Mouse (Mus musculus): ENCODE results near the gene Pde10a. TPM values are rescaled to one million over a fixed set of nuclear protein-coding genes. Genes with fewer than 3 reads are reported as not detected.

Gene Pde10a
- polyA plus RNA-seq, 1 experiment from 2014 or later: 1.9 TPM

DNA sequence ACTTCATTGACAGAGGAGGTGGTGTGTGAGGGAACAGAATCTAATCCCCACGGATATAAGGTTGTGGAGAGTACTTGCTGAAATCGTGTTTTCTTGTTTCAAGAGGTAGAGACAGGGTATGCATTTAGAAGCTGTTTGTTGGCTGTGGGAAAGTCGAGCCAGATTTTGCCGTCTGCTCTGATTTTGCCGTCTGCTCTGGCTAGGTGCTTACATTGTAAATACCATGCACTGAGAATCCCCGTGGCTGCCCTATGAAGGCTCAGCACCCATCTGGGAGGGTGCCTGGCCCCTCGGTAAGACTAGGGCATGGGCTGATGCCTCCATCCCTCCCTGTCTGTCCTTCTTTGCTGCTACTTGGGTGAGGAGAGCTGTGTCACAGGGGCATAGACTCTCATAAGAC is 298.4 kb downstream of the Pde10a start:
- no peak for ATAC-seq (replicated peaks; ENCODE audit: extremely low read depth, insufficient read depth, low FRiP score)
- Histone ChIP-seq H3K4me2 (ENCODE audit: low read depth, low read length) (no peak overlapping the region), H3K9ac (ENCODE audit: low read length) (no peak overlapping the region), H3K27me3 (ENCODE audit: control insufficient read depth, insufficient read depth, low read length) (peaks cover 5% of the 10 kb centered on the region; the same call in 1 of the 2 replicates), H3K36me3 (ENCODE audit: control insufficient read depth, insufficient read depth) (no peaks in the 10 kb centered on the region), H3K9me3 (replicated peaks; ENCODE audit: control insufficient read depth, low read length) (no peaks in the 10 kb centered on the region), H3K27ac (ENCODE audit: low read length) (no peak overlapping the region), H3K4me3 (ENCODE audit: low read length) (no peak overlapping the region), H3K4me1 (ENCODE audit: control insufficient read depth, insufficient read depth, low read length) (no peaks in the 10 kb centered on the region)
- 68% methylated on average over 7 of the region's 7 CpGs for WGBS

- WGBS: 78% methylated on average over 9 of the region's 9 CpGs
- ATAC-seq (replicated peaks; ENCODE audit: extremely low read depth, insufficient read depth, low FRiP score): no peak
- Histone ChIP-seq H3K27ac (ENCODE audit: low read length) (no peak overlapping the region), H3K36me3 (ENCODE audit: control insufficient read depth, insufficient read depth) (no peaks in the 10 kb centered on the region), H3K27me3 (ENCODE audit: control insufficient read depth, insufficient read depth, low read length) (peaks cover 5% of the 10 kb centered on the region; the same call in 1 of the 2 replicates), H3K9ac (ENCODE audit: low read length) (no peak overlapping the region), H3K9me3 (replicated peaks; ENCODE audit: control insufficient read depth, low read length) (no peaks in the 10 kb centered on the region), H3K4me3 (ENCODE audit: low read length) (no peak overlapping the region), H3K4me1 (ENCODE audit: control insufficient read depth, insufficient read depth, low read length) (no peaks in the 10 kb centered on the region), H3K4me2 (ENCODE audit: low read depth, low read length) (no peak overlapping the region)
Measured at GRCm38 (mm10) chr17:8827204-8827603, 302.0 kb downstream of the Pde10a start.

DNA sequence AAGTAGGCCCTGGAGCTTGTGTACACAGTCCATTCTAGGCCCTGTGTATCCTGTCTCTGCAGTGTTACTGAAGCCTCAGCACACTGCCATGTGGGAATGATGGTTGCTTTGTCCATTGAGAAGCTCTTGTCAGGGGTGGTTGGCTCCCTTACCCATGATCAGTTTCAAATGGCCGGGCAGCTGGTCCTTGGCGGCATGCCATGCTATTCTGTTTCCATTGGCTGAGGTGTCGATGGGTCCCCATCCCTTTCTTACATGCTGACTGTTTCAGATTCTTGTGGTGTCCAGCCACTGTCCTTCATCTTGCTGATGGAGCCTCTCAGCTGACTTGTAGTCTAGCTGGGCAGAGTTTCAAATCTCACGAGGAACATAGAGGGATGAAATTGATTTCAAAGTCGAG is 305.8 kb downstream of the Pde10a start:
- ATAC-seq (replicated peaks; ENCODE audit: extremely low read depth, insufficient read depth, low FRiP score): no peak
- no peak overlapping the region for H3K4me3 ChIP-seq (ENCODE audit: low read length)
- no peak overlapping the region for H3K9ac ChIP-seq (ENCODE audit: low read length)
- H3K4me1 ChIP-seq (ENCODE audit: control insufficient read depth, insufficient read depth, low read length): no peaks in the 10 kb centered on the region
- no peaks in the 10 kb centered on the region for H3K36me3 ChIP-seq (ENCODE audit: control insufficient read depth, insufficient read depth)
- no peak overlapping the region for H3K27ac ChIP-seq (ENCODE audit: low read length)
- no peak overlapping the region for H3K4me2 ChIP-seq (ENCODE audit: low read depth, low read length)
- no peaks in the 10 kb centered on the region for H3K9me3 ChIP-seq (replicated peaks; ENCODE audit: control insufficient read depth, low read length)
- WGBS: 71% methylated on average over 5 of the region's 5 CpGs
- H3K27me3 ChIP-seq (ENCODE audit: control insufficient read depth, insufficient read depth, low read length): no peaks in the 10 kb centered on the region

DNA sequence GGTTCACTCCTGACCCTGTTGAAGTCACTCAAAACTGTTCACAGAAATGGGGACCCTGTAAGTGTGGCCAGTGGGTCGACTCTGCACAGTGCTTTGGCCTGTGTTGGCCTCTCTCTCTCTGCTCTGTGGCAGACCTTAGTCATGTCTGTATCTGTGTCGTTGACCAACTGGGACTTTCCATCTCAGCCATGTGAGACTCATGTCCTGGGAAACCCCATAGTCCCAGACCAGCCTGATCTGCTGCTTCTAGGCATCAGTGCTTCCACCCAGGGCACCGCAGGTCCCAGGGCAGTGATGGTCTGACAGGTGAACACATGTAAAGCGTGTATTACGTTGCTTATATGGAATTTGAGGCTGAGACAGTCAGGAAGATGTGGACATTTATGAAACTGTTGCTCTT is 311.1 kb downstream of the Pde10a start:
- H3K9ac ChIP-seq (ENCODE audit: low read length): no peak overlapping the region
- H3K4me3 ChIP-seq (ENCODE audit: low read length): no peak overlapping the region
- 0 out of 2 replicates have a peak, but pooled peaks cover 3% of the 10 kb centered on the region for H3K4me1 ChIP-seq (ENCODE audit: control insufficient read depth, insufficient read depth, low read length)
- no peaks in the 10 kb centered on the region for H3K27me3 ChIP-seq (ENCODE audit: control insufficient read depth, insufficient read depth, low read length)
- WGBS: 85% methylated on average over 5 of the region's 5 CpGs
- H3K27ac ChIP-seq (ENCODE audit: low read length): no peak overlapping the region
- no peaks in the 10 kb centered on the region for H3K9me3 ChIP-seq (replicated peaks; ENCODE audit: control insufficient read depth, low read length)
- H3K36me3 ChIP-seq (ENCODE audit: control insufficient read depth, insufficient read depth): no peaks in the 10 kb centered on the region
- no peak overlapping the region for H3K4me2 ChIP-seq (ENCODE audit: low read depth, low read length)
- no peak for ATAC-seq (replicated peaks; ENCODE audit: extremely low read depth, insufficient read depth, low FRiP score)

GRCm38 (mm10) chr17:8838252-8838651 is 313.1 kb downstream of the Pde10a start:
- H3K27ac ChIP-seq (ENCODE audit: low read length): no peak overlapping the region
- no peak overlapping the region for H3K4me2 ChIP-seq (ENCODE audit: low read depth, low read length)
- no peaks in the 10 kb centered on the region for H3K27me3 ChIP-seq (ENCODE audit: control insufficient read depth, insufficient read depth, low read length)
- H3K36me3 ChIP-seq (ENCODE audit: control insufficient read depth, insufficient read depth): no peaks in the 10 kb centered on the region
- H3K4me1 ChIP-seq (ENCODE audit: control insufficient read depth, insufficient read depth, low read length): peaks cover 9% of the 10 kb centered on the region; the same call in 1 of the 2 replicates
- H3K4me3 ChIP-seq (ENCODE audit: low read length): no peak overlapping the region
- no peak for ATAC-seq (replicated peaks; ENCODE audit: extremely low read depth, insufficient read depth, low FRiP score)
- no peaks in the 10 kb centered on the region for H3K9me3 ChIP-seq (replicated peaks; ENCODE audit: control insufficient read depth, low read length)
- H3K9ac ChIP-seq (ENCODE audit: low read length): no peak overlapping the region
- WGBS: 43% methylated on average over 8 of the region's 8 CpGs

GRCm38 (mm10) chr17:8839237-8840011 is 314.3 kb downstream of the Pde10a start:
- Histone ChIP-seq H3K9me3 (replicated peaks; ENCODE audit: control insufficient read depth, low read length) (no peaks in the 10 kb centered on the region), H3K27ac (ENCODE audit: low read length) (no peak overlapping the region), H3K9ac (ENCODE audit: low read length) (no peak overlapping the region), H3K36me3 (ENCODE audit: control insufficient read depth, insufficient read depth) (no peaks in the 10 kb centered on the region), H3K27me3 (ENCODE audit: control insufficient read depth, insufficient read depth, low read length) (no peaks in the 10 kb centered on the region), H3K4me3 (ENCODE audit: low read length) (no peak overlapping the region), H3K4me2 (ENCODE audit: low read depth, low read length) (no peak overlapping the region), H3K4me1 (ENCODE audit: control insufficient read depth, insufficient read depth, low read length) (peaks cover 9% of the 10 kb centered on the region; the same call in 1 of the 2 replicates)
- WGBS: 64% methylated on average over 10 of the region's 10 CpGs
- no peak for ATAC-seq (replicated peaks; ENCODE audit: extremely low read depth, insufficient read depth, low FRiP score)

- Histone ChIP-seq H3K9ac (ENCODE audit: low read length) (no peak overlapping the region), H3K36me3 (ENCODE audit: control insufficient read depth, insufficient read depth) (no peaks in the 10 kb centered on the region), H3K27me3 (ENCODE audit: control insufficient read depth, insufficient read depth, low read length) (no peaks in the 10 kb centered on the region), H3K4me1 (ENCODE audit: control insufficient read depth, insufficient read depth, low read length) (peaks cover 9% of the 10 kb centered on the region; the same call in 1 of the 2 replicates), H3K4me2 (ENCODE audit: low read depth, low read length) (no peak overlapping the region), H3K9me3 (replicated peaks; ENCODE audit: control insufficient read depth, low read length) (no peaks in the 10 kb centered on the region), H3K27ac (ENCODE audit: low read length) (no peak overlapping the region), H3K4me3 (ENCODE audit: low read length) (no peak overlapping the region)
- 70% methylated on average over 8 of the region's 8 CpGs for WGBS
- no peak for ATAC-seq (replicated peaks; ENCODE audit: extremely low read depth, insufficient read depth, low FRiP score)
Measured at GRCm38 (mm10) chr17:8841094-8841493, 315.9 kb downstream of the Pde10a start.

DNA sequence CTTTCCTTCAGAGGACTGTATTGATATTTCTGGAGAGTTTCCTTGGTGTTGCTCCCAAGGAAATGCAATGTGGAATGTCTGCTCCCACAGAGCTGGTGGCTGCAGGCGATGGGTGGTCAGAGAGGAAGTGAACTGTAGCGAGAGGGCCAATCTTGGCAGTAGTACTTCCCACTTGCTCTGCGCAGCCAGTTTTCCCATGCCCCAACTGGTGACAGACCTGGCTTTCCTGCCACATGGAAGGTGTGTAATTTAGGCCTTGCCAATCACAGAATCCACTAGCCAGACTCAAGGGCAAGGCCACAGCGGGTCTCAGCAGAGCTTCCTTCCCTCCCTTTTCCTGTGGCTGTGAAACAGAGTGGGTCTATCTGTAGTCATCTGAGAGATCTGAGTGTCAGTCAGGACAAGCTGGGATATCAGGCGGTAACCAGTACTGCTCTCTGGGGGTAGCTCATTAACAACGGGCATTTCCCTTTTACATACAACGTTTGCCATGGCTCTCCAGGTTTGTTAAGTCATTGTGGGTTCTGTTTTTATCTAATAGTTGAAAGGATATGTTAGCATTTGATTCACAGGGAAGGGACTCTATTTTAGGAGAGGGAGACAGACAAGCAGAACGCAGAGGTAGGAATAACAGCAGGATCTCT is 316.8 kb downstream of the Pde10a start:
- H3K27ac ChIP-seq (ENCODE audit: low read length): no peak overlapping the region
- H3K4me2 ChIP-seq (ENCODE audit: low read depth, low read length): no peak overlapping the region
- H3K4me3 ChIP-seq (ENCODE audit: low read length): no peak overlapping the region
- H3K27me3 ChIP-seq (ENCODE audit: control insufficient read depth, insufficient read depth, low read length): no peaks in the 10 kb centered on the region
- peaks cover 12% of the 10 kb centered on the region; the same call in 1 of the 2 replicates for H3K4me1 ChIP-seq (ENCODE audit: control insufficient read depth, insufficient read depth, low read length)
- no peaks in the 10 kb centered on the region for H3K9me3 ChIP-seq (replicated peaks; ENCODE audit: control insufficient read depth, low read length)
- H3K9ac ChIP-seq (ENCODE audit: low read length): no peak overlapping the region
- WGBS: 57% methylated on average over 8 of the region's 8 CpGs
- no peak for ATAC-seq (replicated peaks; ENCODE audit: extremely low read depth, insufficient read depth, low FRiP score)
- H3K36me3 ChIP-seq (ENCODE audit: control insufficient read depth, insufficient read depth): no peaks in the 10 kb centered on the region

GRCm38 (mm10) chr17:8842662-8843061 is 317.5 kb downstream of the Pde10a start:
- H3K9ac ChIP-seq (ENCODE audit: low read length): no peak overlapping the region
- H3K36me3 ChIP-seq (ENCODE audit: control insufficient read depth, insufficient read depth): no peaks in the 10 kb centered on the region
- WGBS: 43% methylated on average over 4 of the region's 4 CpGs
- no peaks in the 10 kb centered on the region for H3K9me3 ChIP-seq (replicated peaks; ENCODE audit: control insufficient read depth, low read length)
- H3K4me3 ChIP-seq (ENCODE audit: low read length): no peak overlapping the region
- H3K27ac ChIP-seq (ENCODE audit: low read length): no peak overlapping the region
- peaks cover 14% of the 10 kb centered on the region for H3K4me1 ChIP-seq (ENCODE audit: control insufficient read depth, insufficient read depth, low read length)
- ATAC-seq (replicated peaks; ENCODE audit: extremely low read depth, insufficient read depth, low FRiP score): no peak
- no peaks in the 10 kb centered on the region for H3K27me3 ChIP-seq (ENCODE audit: control insufficient read depth, insufficient read depth, low read length)
- no peak overlapping the region for H3K4me2 ChIP-seq (ENCODE audit: low read depth, low read length)
